Comparison of ENCODE assay signal across 9 mouse cellular contexts in the genomic region with DNA sequence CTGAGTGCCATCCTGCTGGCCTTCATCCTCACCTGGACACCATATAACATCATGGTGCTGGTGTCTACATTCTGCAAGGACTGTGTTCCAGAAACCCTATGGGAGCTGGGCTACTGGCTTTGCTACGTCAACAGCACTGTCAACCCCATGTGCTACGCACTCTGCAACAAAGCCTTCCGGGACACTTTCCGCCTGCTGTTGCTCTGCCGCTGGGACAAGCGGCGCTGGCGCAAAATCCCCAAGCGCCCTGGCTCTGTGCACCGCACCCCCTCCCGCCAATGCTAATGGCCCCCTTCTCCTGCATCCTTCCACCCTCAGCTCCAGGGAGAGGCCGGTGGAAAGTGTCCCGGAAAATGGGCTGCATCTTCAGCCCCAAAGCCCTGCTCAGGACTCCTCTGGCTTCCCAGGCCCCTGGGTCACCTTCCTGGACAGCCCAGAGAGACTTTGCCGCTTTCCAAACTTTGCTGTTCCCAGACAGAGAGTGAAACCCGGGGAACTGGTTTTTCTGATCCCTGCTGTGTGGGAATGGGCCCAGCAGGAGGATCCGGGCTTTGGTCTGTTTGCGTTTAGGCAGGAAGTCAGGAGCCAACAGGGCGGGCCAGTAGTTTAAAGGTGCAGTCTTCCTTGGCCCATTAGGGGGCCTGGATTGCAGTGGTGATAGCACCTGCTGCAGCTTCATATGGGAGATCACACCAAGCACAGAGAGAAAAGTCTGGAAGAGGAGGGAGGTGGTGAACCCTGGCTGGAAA. TPM values are rescaled to one million over a fixed set of nuclear protein-coding genes. Genes with fewer than 3 reads are reported as not detected.
DNase-seq lines count a peak whose midpoint lies in the region; ATAC-seq and TF ChIP-seq lines count a peak whose summit lies in the region.
"Had no signal": no experiment of that assay in that cellular context is flagged by ENCODE, and none has a peak within 500 bp of the region (broad histone marks: within the 10 kb centered on the region; RNA-seq: fewer than 3 reads in every experiment).

No protein-coding gene starts in this region.

- H3K36me3 ChIP-seq in liver, adult 2 months (ENCODE audit: control insufficient read depth, insufficient read depth, low read length) = no peaks in the 10 kb centered on the region
- H3K36me3 ChIP-seq in heart, embryonic 14.5 days (ENCODE audit: control insufficient read depth, insufficient read depth, low read length) = no peaks in the 10 kb centered on the region
- H3K36me3 ChIP-seq in limb, embryonic 12.5 days = no peaks in the 10 kb centered on the region
- no peaks in the 10 kb centered on the region for H3K36me3 ChIP-seq in stomach, embryonic 14.5 days (ENCODE audit: control insufficient read depth, insufficient read depth, low read length)

- TF ChIP-seq CTCF in liver, adult 2 months (IDR thresholded peaks at IDR 0.05; ENCODE audit: low read depth, low read length) = peak; percentile 28; the same call in 1 of the 2 replicates

- H3K9ac ChIP-seq in liver, adult 2 months (ENCODE audit: low read depth, low read length) = peak overlapping the region; percentile 62
- H3K9ac ChIP-seq in heart, embryonic 14.5 days (ENCODE audit: low read length) = no peak overlapping the region
- no peak overlapping the region; the same call in 1 of the 2 replicates for H3K9ac ChIP-seq in limb, embryonic 12.5 days (replicated peaks)
- H3K9ac ChIP-seq in stomach, embryonic 14.5 days (replicated peaks; ENCODE audit: low read depth, low read length) = no peak overlapping the region

- ATAC-seq in heart, embryonic 14.5 days (ENCODE audit: insufficient number of reproducible peaks, insufficient read depth, low FRiP score, low read depth) = no peak
- ATAC-seq in limb, embryonic 12.5 days (ENCODE audit: insufficient number of reproducible peaks, insufficient read depth, low FRiP score, low TSS enrichment, low read depth) = no peak
- peak; percentile 72 for ATAC-seq in stomach, embryonic 14.5 days (ENCODE audit: insufficient number of reproducible peaks, insufficient read depth, low FRiP score, low read depth)
- no peak for ATAC-seq in inflammation-experienced regulatory T-cells, adult 6 months

- H3K4me1 ChIP-seq in liver, adult 2 months (ENCODE audit: control insufficient read depth, insufficient read depth, low read length) = peaks cover 8% of the 10 kb centered on the region
- H3K4me1 ChIP-seq in heart, embryonic 14.5 days (ENCODE audit: control insufficient read depth in 2 of 2, insufficient read depth in 2 of 2, low read length in 2 of 2) = peaks cover 3 to 6% of the 10 kb centered on the region in 2 experiments; a peak in 1 of 4 replicates
- H3K4me1 ChIP-seq in limb, embryonic 12.5 days (replicated peaks) = no peaks in the 10 kb centered on the region
- peaks cover 6% of the 10 kb centered on the region; the same call in 1 of the 2 replicates for H3K4me1 ChIP-seq in stomach, embryonic 14.5 days (ENCODE audit: control insufficient read depth, insufficient read depth, low read length)

- H3K79me2 ChIP-seq in liver, adult 2 months (ENCODE audit: control insufficient read depth, insufficient read depth, low read length) = no peaks in the 10 kb centered on the region

- no peaks in the 10 kb centered on the region for H3K27me3 ChIP-seq in liver, adult 2 months (ENCODE audit: control insufficient read depth, insufficient read depth, low read length)
- H3K27me3 ChIP-seq in heart, embryonic 14.5 days (ENCODE audit: control insufficient read depth, insufficient read depth, low read length) = no peaks in the 10 kb centered on the region
- H3K27me3 ChIP-seq in limb, embryonic 12.5 days = 0 out of 2 replicates have a peak, but pooled peaks cover 5% of the 10 kb centered on the region
- H3K27me3 ChIP-seq in stomach, embryonic 14.5 days (ENCODE audit: control insufficient read depth, insufficient read depth, low read length) = no peaks in the 10 kb centered on the region

- peak; percentile 69 for DNase-seq in liver, adult 2 months (ENCODE audit: extremely low read depth, low read depth, low spot score)
- DNase-seq in liver = no peak
- no peak for DNase-seq in B cell, adult 2 months
- no peak for DNase-seq in spleen, postnatal 14 days (ENCODE audit: low spot score in 2 of 2)

- 0 out of 2 replicates have a peak, but pooled peaks have one; percentile 22 for TF ChIP-seq POLR2A in liver, adult 2 months (IDR thresholded peaks at IDR 0.05; ENCODE audit: extremely low read depth, insufficient read depth, low read length)

- no peaks in the 10 kb centered on the region for H3K9me3 ChIP-seq in heart, embryonic 14.5 days (ENCODE audit: control insufficient read depth, low read length)
- peaks cover 3% of the 10 kb centered on the region; the same call in 1 of the 2 replicates for H3K9me3 ChIP-seq in limb, embryonic 12.5 days
- no peaks in the 10 kb centered on the region for H3K9me3 ChIP-seq in stomach, embryonic 14.5 days (ENCODE audit: control insufficient read depth, low read depth, low read length)

- H3K4me2 ChIP-seq in heart, embryonic 14.5 days (ENCODE audit: low read length) = peak overlapping the region; percentile 44
- peak overlapping the region; percentile 1; the same call in 1 of the 2 replicates for H3K4me2 ChIP-seq in limb, embryonic 12.5 days
- H3K4me2 ChIP-seq in stomach, embryonic 14.5 days (replicated peaks; ENCODE audit: low read depth, low read length) = peak overlapping the region; percentile 22; the same call in 1 of the 2 replicates

- H3K27ac ChIP-seq in liver, adult 2 months (replicated peaks; ENCODE audit: insufficient read depth, low read depth, low read length) = peak overlapping the region; percentile 53
- H3K27ac ChIP-seq in heart, embryonic 14.5 days (replicated peaks in 1 of 2; ENCODE audit: control insufficient read depth in 1 of 2, insufficient read depth in 1 of 2, low read depth in 2 of 2, low read length in 2 of 2) = no peak overlapping the region
- H3K27ac ChIP-seq in limb, embryonic 12.5 days = no peak overlapping the region
- peak overlapping the region; percentile 74 for H3K27ac ChIP-seq in stomach, embryonic 14.5 days (ENCODE audit: low read length)

- WGBS in liver, adult 2 months = 12% methylated on average over 18 of the region's 18 CpGs
- 23% methylated on average over 18 of the region's 18 CpGs for WGBS in heart, embryonic 14.5 days
- 21% methylated on average over 18 of the region's 18 CpGs for WGBS in limb, embryonic 12.5 days
- WGBS in stomach, embryonic 14.5 days = 22% methylated on average over 18 of the region's 18 CpGs

- H3K4me3 ChIP-seq in liver, adult 2 months (ENCODE audit: insufficient read depth, low read depth, low read length) = peak overlapping the region; percentile 56
- H3K4me3 ChIP-seq in heart, embryonic 14.5 days (ENCODE audit: control insufficient read depth in 1 of 2, insufficient read depth in 1 of 2, low read depth in 1 of 2, low read length in 2 of 2) = peak overlapping the region in 1 of 2 experiments; percentile 0; a peak in 1 of 4 replicates
- no peak overlapping the region for H3K4me3 ChIP-seq in limb, embryonic 12.5 days (replicated peaks)
- no peak overlapping the region for H3K4me3 ChIP-seq in stomach, embryonic 14.5 days (ENCODE audit: low read depth, low read length)

RNA-seq across cellular contexts. Expression of gene Chrm1, which starts 15.6 kb away (rescaled TPM):
- total RNA-seq in liver, adult 2 months (2014; rRNA removed) = 0.07 and 0.46 TPM in 2 replicates
- 0.36 and 0.50 TPM in 2 replicates for polyA plus RNA-seq in liver, adult 2 months (2012; rRNA removed)
- 0.12 TPM in 1 of 2 replicates, not detected in the other for polyA plus RNA-seq in heart, embryonic 14.5 days (2014; fragmentation: Nextera tagmentation; extraction: Ambion mirVana)
- 0.41 and 0.47 TPM in 2 replicates for polyA plus RNA-seq in limb, embryonic 12.5 days (2016; fragmentation: Nextera tagmentation; extraction: Ambion mirVana)
- polyA plus RNA-seq in stomach, embryonic 14.5 days (2014; fragmentation: Nextera tagmentation; extraction: Ambion mirVana) = 0.35 and 0.38 TPM in 2 replicates
- polyA plus RNA-seq in inflammation-experienced regulatory T-cells, adult 6 months (2017; shearing (Covaris generic)) = not detected
- total RNA-seq: hematopoietic stem cell, adult 5-6 weeks had no signal

RNA-seq across cellular contexts. Expression of gene Slc3a2, which starts 44.0 kb away (rescaled TPM):
- total RNA-seq in liver, adult 2 months (2014; rRNA removed) = 30.2 and 37.6 TPM in 2 replicates
- polyA plus RNA-seq in liver, adult 2 months (2012; rRNA removed) = 62.9 and 71.6 TPM in 2 replicates
- polyA plus RNA-seq in heart, embryonic 14.5 days (2014; fragmentation: Nextera tagmentation; extraction: Ambion mirVana) = 62.2 and 65.7 TPM in 2 replicates
- polyA plus RNA-seq in limb, embryonic 12.5 days (2016; fragmentation: Nextera tagmentation; extraction: Ambion mirVana) = 114 and 115 TPM in 2 replicates
- 80.8 and 91.1 TPM in 2 replicates for polyA plus RNA-seq in stomach, embryonic 14.5 days (2014; fragmentation: Nextera tagmentation; extraction: Ambion mirVana)
- polyA plus RNA-seq in inflammation-experienced regulatory T-cells, adult 6 months (2017; shearing (Covaris generic)) = 10 to 100 TPM; 60.5 to 74.4 (median 68.9) TPM

RNA-seq across cellular contexts. Expression of gene Wdr74, which starts 56.4 kb away (rescaled TPM):
- 12.5 and 16.6 TPM in 2 replicates for total RNA-seq in liver, adult 2 months (2014; rRNA removed)
- polyA plus RNA-seq in liver, adult 2 months (2012; rRNA removed) = 23.8 and 28.9 TPM in 2 replicates
- polyA plus RNA-seq in heart, embryonic 14.5 days (2014; fragmentation: Nextera tagmentation; extraction: Ambion mirVana) = 49.7 and 50.5 TPM in 2 replicates
- polyA plus RNA-seq in limb, embryonic 12.5 days (2016; fragmentation: Nextera tagmentation; extraction: Ambion mirVana) = 92.4 and 96.6 TPM in 2 replicates
- 79.4 and 85.6 TPM in 2 replicates for polyA plus RNA-seq in stomach, embryonic 14.5 days (2014; fragmentation: Nextera tagmentation; extraction: Ambion mirVana)
- 10 to 100 TPM; 38.0 to 71.7 (median 66.5) TPM for polyA plus RNA-seq in inflammation-experienced regulatory T-cells, adult 6 months (2017; shearing (Covaris generic))

Comparison
In these comparisons a context has a peak if more than half of its experiments do, and no peak if none do; other contexts are left out.
1. H3K27ac ChIP-seq: peak in liver, adult 2 months (single experiment) and stomach, embryonic 14.5 days (single experiment); none in heart, embryonic 14.5 days (0 of 2) and limb, embryonic 12.5 days (single experiment).
2. Peak in every context shown above with its lines, with median percentiles within 50 percentile points of each other: H3K4me2 ChIP-seq.